Mouse (Mus musculus): ENCODE measurements around the gene Pclo. TPM values are rescaled to one million over a fixed set of nuclear protein-coding genes. Genes with fewer than 3 reads are reported as not detected.
"Not testable (repeated sequence)": the region's sequence is repeated elsewhere in the genome, so short reads cannot be mapped to it uniquely, and the experiment has no call there.

The Pclo gene
- total RNA-seq (2021) = 10 to 100 TPM; 88.7 to 94.6 TPM
- long read RNA-seq, partial matches to known transcripts = 1 of 3 reads
- long read RNA-seq, other reads (novel, unspliced or antisense) = 2 of 3 reads

- peak; percentile 84 to 89 for DNase-seq (ENCODE audit: low spot score in 2 of 2)
These were observed at the start of gene Pclo for GRCm38 (mm10) chr5:14514631-14515523. Pclo (plus strand) TSS chr5:14514918.

- not testable (repeated sequence) for DNase-seq (ENCODE audit: low spot score in 2 of 2)
These were observed 20.3 kb upstream of the Pclo start for GRCm38 (mm10) chr5:14494431-14494830.

- no peak for DNase-seq (ENCODE audit: low spot score in 2 of 2)
These were observed 6.2 kb upstream of the Pclo start for GRCm38 (mm10) chr5:14508522-14508921.

GRCm38 (mm10) chr5:14509621-14510020, 5.1 kb upstream of the Pclo start:
- DNase-seq (ENCODE audit: low spot score in 2 of 2) = no peak

- no peak for DNase-seq (ENCODE audit: low spot score in 2 of 2)
These were observed 3.6 kb downstream of the Pclo start for GRCm38 (mm10) chr5:14518131-14518832.

- DNase-seq (ENCODE audit: low spot score in 2 of 2) = no peak
These were observed 7.3 kb downstream of the Pclo start for GRCm38 (mm10) chr5:14522006-14522405.

- DNase-seq (ENCODE audit: low spot score in 2 of 2) = no peak
These were observed 11.3 kb downstream of the Pclo start for GRCm38 (mm10) chr5:14526038-14526437.

GRCm38 (mm10) chr5:14527796-14528195, 13.1 kb downstream of the Pclo start:
- no peak for DNase-seq (ENCODE audit: low spot score in 2 of 2)

- DNase-seq (ENCODE audit: low spot score in 2 of 2) = no peak
These were observed 17.2 kb downstream of the Pclo start for GRCm38 (mm10) chr5:14531906-14532305.

GRCm38 (mm10) chr5:14539346-14539745, 24.6 kb downstream of the Pclo start:
- no peak for DNase-seq (ENCODE audit: low spot score in 2 of 2)

GRCm38 (mm10) chr5:14539961-14540627, 25.4 kb downstream of the Pclo start:
- DNase-seq (ENCODE audit: low spot score in 2 of 2) = no peak

GRCm38 (mm10) chr5:14575626-14576025, 60.9 kb downstream of the Pclo start:
- DNase-seq (ENCODE audit: low spot score in 2 of 2) = no peak

- DNase-seq (ENCODE audit: low spot score in 2 of 2) = peak; percentile 21 to 29
These were observed 76.8 kb downstream of the Pclo start for GRCm38 (mm10) chr5:14591479-14591878.

- DNase-seq (ENCODE audit: low spot score in 2 of 2) = no peak
These were observed 80.8 kb downstream of the Pclo start for GRCm38 (mm10) chr5:14595426-14596013.

- DNase-seq (ENCODE audit: low spot score in 2 of 2) = no peak
These were observed 93.6 kb downstream of the Pclo start for GRCm38 (mm10) chr5:14608318-14608717.

GRCm38 (mm10) chr5:14621146-14621545, 106.4 kb downstream of the Pclo start:
- no peak for DNase-seq (ENCODE audit: low spot score in 2 of 2)

GRCm38 (mm10) chr5:14623360-14623759, 108.6 kb downstream of the Pclo start:
- no peak for DNase-seq (ENCODE audit: low spot score in 2 of 2)

- DNase-seq (ENCODE audit: low spot score in 2 of 2) = no peak
These were observed 126.5 kb downstream of the Pclo start for GRCm38 (mm10) chr5:14641260-14641659.

GRCm38 (mm10) chr5:14645856-14646255, 131.1 kb downstream of the Pclo start:
- no peak for DNase-seq (ENCODE audit: low spot score in 2 of 2)

- DNase-seq (ENCODE audit: low spot score in 2 of 2) = no peak
These were observed 145.9 kb downstream of the Pclo start for GRCm38 (mm10) chr5:14660637-14661036.

GRCm38 (mm10) chr5:14662180-14662579, 147.5 kb downstream of the Pclo start:
- no peak for DNase-seq (ENCODE audit: low spot score in 2 of 2)

Measured in layer of hippocampus, postnatal 10 days (tissue).